Mouse (Mus musculus) liver, embryonic 14.5 days (tissue): ENCODE measurements around the gene 1700003E16Rik. TPM values are rescaled to one million over a fixed set of nuclear protein-coding genes. Genes with fewer than 3 reads are reported as not detected.

Source experiments
- ATAC-seq: fragments of 200-750 bp; cut with Nextera tagmentation; 2 replicates; pipeline ENCODE4 v1.8.0; 2017; ENCODE audit warnings: moderate number of reproducible peaks, mild to moderate bottlenecking, moderate library complexity; ENCODE audit not compliant: insufficient read depth
- DNase-seq, 3 experiments: peaks; one replicate each; pipeline ENCODE4 v3.0.0-alpha.2; 2012 to 2013; ENCODE audit warnings: low read depth in 3 of 3, low spot score in 3 of 3
- H3K27ac ChIP-seq: fragments of 300-500 bp; sonication (generic); 2 replicates; pipeline ENCODE4 v1.5.1; 2014; ENCODE audit warnings: moderate library complexity, mild to moderate bottlenecking, control low read depth, inconsistent platforms
- H3K27me3 ChIP-seq: fragments of 300-500 bp; sonication (generic); 2 replicates; pipeline ENCODE4 v1.6.1; 2014; ENCODE audit warnings: mild to moderate bottlenecking, low read length, moderate library complexity; ENCODE audit not compliant: control insufficient read depth, insufficient read depth
- H3K36me3 ChIP-seq: fragments of 300-500 bp; sonication (generic); replicated peaks from 2 replicates; pipeline ENCODE4 v1.6.1; 2014; ENCODE audit warnings: low read depth; ENCODE audit not compliant: control insufficient read depth, insufficient read depth
- H3K4me1 ChIP-seq, 2 experiments: fragments of 200-500 bp in 1 of 2; fragments of 300-500 bp in 1 of 2; sonication (generic) in 1 of 2; replicated peaks; 2 replicates each; pipeline ENCODE4 v1.6.1; 2012 to 2014; ENCODE audit warnings: antibody characterized with exemption in 1 of 2, inconsistent platforms in 1 of 2, low read length in 1 of 2; ENCODE audit not compliant: control insufficient read depth in 2 of 2, insufficient read depth in 2 of 2
- H3K4me2 ChIP-seq: fragments of 300-500 bp; sonication (generic); 2 replicates; pipeline ENCODE4 v1.6.1; 2014; ENCODE audit warnings: low read depth, mild to moderate bottlenecking, control low read depth, moderate library complexity
- H3K4me3 ChIP-seq, 2 experiments: fragments of 200-500 bp in 1 of 2; fragments of 300-500 bp in 1 of 2; sonication (generic) in 1 of 2; 2 replicates each; pipeline ENCODE4 v1.5.1; 2012 to 2014; ENCODE audit warnings: low read depth in 2 of 2, low read length in 2 of 2, mild to moderate bottlenecking in 2 of 2, control low read depth in 1 of 2, inconsistent platforms in 1 of 2, moderate library complexity in 1 of 2; ENCODE audit not compliant: insufficient read depth in 1 of 2
- H3K9ac ChIP-seq: fragments of 300-500 bp; sonication (generic); replicated peaks from 2 replicates; pipeline ENCODE4 v1.6.1; 2014; ENCODE audit warnings: mild to moderate bottlenecking, control low read depth, moderate library complexity
- H3K9me3 ChIP-seq: fragments of 300-500 bp; sonication (generic); 2 replicates; pipeline ENCODE4 v1.6.1; 2016; ENCODE audit warnings: low read length, mixed read lengths; ENCODE audit not compliant: control insufficient read depth
- CTCF ChIP-seq: IDR thresholded peaks from 2 replicates; pipeline ENCODE4 v1.5.1; 2016; ENCODE audit warnings: antibody characterized with exemption, low read depth, control low read depth
- EP300 ChIP-seq: IDR thresholded peaks from 2 replicates; pipeline ENCODE4 v1.6.1; 2016; ENCODE audit warnings: antibody characterized with exemption, low read depth
- WGBS: fragments of 180-500 bp; shearing (Covaris S2); extraction: QIAGEN DNeasy Blood & Tissue Kit; methylation state at CpG from one replicate; pipeline ENCODE4 v1.1.7; 2014; ENCODE audit not compliant: insufficient replicate concordance; 5-methylcytosine and 5-hydroxymethylcytosine counted together
- polyA plus RNA-seq, 2 experiments: library from polyadenylated mRNA; depleted of rRNA in 1 of 2; stranded (reverse) in 1 of 2; unstranded in 1 of 2; fragments of >200 nt; fragmentation: Nextera tagmentation in 1 of 2; extraction: Ambion mirVana in 1 of 2; gene quantifications; 2 replicates each; pipeline versions ENCODE4 v1.2.1 to v1.2.3; 2012 to 2014

Gene 1700003E16Rik
- polyA plus RNA-seq (2012; rRNA removed) = not detected in 2 replicates
- polyA plus RNA-seq (2014; fragmentation: Nextera tagmentation; extraction: Ambion mirVana) = 0.06 and 0.15 TPM in 2 replicates

- DNase-seq = no peak
- Histone ChIP-seq H3K4me1 (no peaks in the 10 kb centered on the region), H3K27me3 (peaks cover 29% of the 10 kb centered on the region), H3K9ac (no peak within 1 kb of the TSS; the same call in 1 of the 2 replicates), H3K4me2 (peak within 1 kb of the TSS; percentile 80), H3K4me3 (peak within 1 kb of the TSS; percentile 46 to 53), H3K36me3 (no peaks in the 10 kb centered on the region), H3K27ac (no peak within 1 kb of the TSS), H3K9me3 (no peaks in the 10 kb centered on the region)
- ATAC-seq = 0 out of 2 replicates have a peak, but pooled peaks have one; percentile 42
- 3% methylated on average over 32 of the region's 32 CpGs for WGBS
- TF ChIP-seq CTCF (no peak), EP300 (no peak)
These were observed at the start of gene 1700003E16Rik, which contains the start of gene Wdr54 for GRCm38 (mm10) chr6:83156259-83156684. Gene 1700003E16Rik (plus strand): TSS chr6:83156404. Gene Wdr54 (minus strand): TSS chr6:83156397.

- ATAC-seq (peak; percentile 39), DNase-seq (peak; percentile 72 to 74 (median 72))
- Histone ChIP-seq H3K9ac (peak overlapping the region; percentile 4), H3K4me1 (peaks cover 19 to 27% of the 10 kb centered on the region in 2 experiments), H3K36me3 (peaks cover 3% of the 10 kb centered on the region; the same call in 1 of the 2 replicates), H3K4me2 (peak overlapping the region; percentile 97), H3K9me3 (no peaks in the 10 kb centered on the region), H3K27ac (peak overlapping the region; percentile 42), H3K4me3 (peak overlapping the region; percentile 79 to 99), H3K27me3 (no peaks in the 10 kb centered on the region)
- 34% methylated on average over 13 of the region's 13 CpGs for WGBS
- TF ChIP-seq EP300 (no peak), CTCF (peak; percentile 98)
These were observed 48.4 kb upstream of the 1700003E16Rik start for GRCm38 (mm10) chr6:83107566-83108400.

- peak; percentile 80 for ATAC-seq
- TF ChIP-seq CTCF (0 out of 2 replicates have a peak, but pooled peaks have one; percentile 0), EP300 (no peak; the same call in 1 of the 2 replicates)
- H3K4me1 ChIP-seq = peaks cover 16 to 23% of the 10 kb centered on the region in 2 experiments
These were observed 47.2 kb upstream of the 1700003E16Rik start, which contains the start of gene Mrpl53 for GRCm38 (mm10) chr6:83108762-83109668. Gene Mrpl53 (plus strand): TSS chr6:83109040.

DNA sequence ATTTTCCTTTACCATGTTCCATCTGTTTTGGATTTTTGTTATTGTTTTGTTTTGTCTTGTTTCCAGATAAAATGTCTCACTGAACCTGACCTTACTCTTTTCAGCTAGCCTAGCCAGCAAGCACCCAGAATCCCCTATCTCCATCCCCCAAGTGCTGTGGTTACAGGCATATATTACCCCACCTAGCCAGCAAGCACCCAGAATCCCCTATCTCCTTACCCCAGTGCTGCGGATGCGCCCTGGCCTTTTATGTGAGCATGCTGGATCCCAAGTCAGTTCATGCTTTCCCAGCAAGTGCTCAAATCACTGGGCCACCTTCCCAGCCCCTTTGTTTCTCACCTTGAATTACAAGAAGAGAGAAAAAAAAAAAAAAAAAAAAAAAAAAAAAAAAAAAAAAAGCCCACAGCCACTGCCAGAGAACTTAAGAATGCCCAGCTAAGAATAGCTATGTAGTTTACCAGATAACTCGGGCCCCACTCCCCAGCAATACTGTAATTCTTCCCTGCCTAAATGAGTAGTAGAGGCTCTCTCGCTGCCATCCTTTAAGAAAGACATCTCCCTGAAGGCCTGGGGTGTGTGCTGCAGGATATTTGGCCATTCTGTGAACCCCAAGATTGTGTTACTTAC is 44.6 kb upstream of the 1700003E16Rik start:
- Histone ChIP-seq H3K27ac (no peak overlapping the region), H3K4me3 (no peak overlapping the region), H3K4me1 (peaks cover 22 to 32% of the 10 kb centered on the region in 2 experiments), H3K4me2 (no peak overlapping the region), H3K27me3 (no peaks in the 10 kb centered on the region), H3K9ac (no peak overlapping the region), H3K36me3 (peaks cover 3% of the 10 kb centered on the region; the same call in 1 of the 2 replicates), H3K9me3 (no peaks in the 10 kb centered on the region)
- ATAC-seq (no peak), DNase-seq (no peak)
- WGBS = 51% methylated on average over 4 of the region's 4 CpGs
- TF ChIP-seq CTCF (no peak), EP300 (no peak)

More at GRCm38 (mm10) chr6:83108762-83109668, 47.2 kb upstream of the 1700003E16Rik start, which contains the start of gene Mrpl53:
- H3K4me3 ChIP-seq = peak within 1 kb of the TSS; percentile 79 to 99
- H3K4me2 ChIP-seq = peak within 1 kb of the TSS; percentile 97
- peak within 1 kb of the TSS; percentile 92 for H3K27ac ChIP-seq
- peaks cover 3% of the 10 kb centered on the region; the same call in 1 of the 2 replicates for H3K36me3 ChIP-seq
- peak in 2 of 3 experiments; percentile 49 to 59 for DNase-seq
- no peaks in the 10 kb centered on the region for H3K27me3 ChIP-seq
- H3K9me3 ChIP-seq = no peaks in the 10 kb centered on the region
- under 1% methylated on average over 76 of the region's 76 CpGs for WGBS
- H3K9ac ChIP-seq = peak within 1 kb of the TSS; percentile 97
